Mouse (Mus musculus) liver, postnatal 0 days (tissue): ENCODE results near the gene Fgr. TPM values are rescaled to one million over a fixed set of nuclear protein-coding genes. Genes with fewer than 3 reads are reported as not detected.
"Not testable (repeated sequence)": the region's sequence is repeated elsewhere in the genome, so short reads cannot be mapped to it uniquely, and the experiment has no call there.

ENCODE experiments used
- ATAC-seq: fragments of 200-750 bp; cut with Nextera tagmentation; 2 replicates; pipeline ENCODE4 v1.8.0; 2017; ENCODE audit warnings: mild to moderate bottlenecking, moderate library complexity
- DNase-seq: peaks from one replicate; pipeline ENCODE4 v3.0.0-alpha.2; 2016
- H3K27ac ChIP-seq: fragments of 300-500 bp; sonication (generic); 2 replicates; pipeline ENCODE4 v1.5.1; 2014; ENCODE audit warnings: antibody characterized with exemption, moderate library complexity, mild to moderate bottlenecking, low read depth
- H3K27me3 ChIP-seq: fragments of 300-500 bp; sonication (generic); 2 replicates; pipeline ENCODE4 v1.6.1; 2014; ENCODE audit warnings: low read length, control low read depth, mixed read lengths; ENCODE audit not compliant: insufficient read depth
- H3K36me3 ChIP-seq: fragments of 300-500 bp; sonication (generic); replicated peaks from 2 replicates; pipeline ENCODE4 v1.6.1; 2014; ENCODE audit warnings: mild to moderate bottlenecking, control low read depth, low read length, moderate library complexity, mixed read lengths; ENCODE audit not compliant: insufficient read depth
- H3K4me1 ChIP-seq: fragments of 300-500 bp; sonication (generic); 2 replicates; pipeline ENCODE4 v1.6.1; 2014; ENCODE audit warnings: antibody characterized with exemption, mild to moderate bottlenecking, control low read depth; ENCODE audit not compliant: insufficient read depth
- H3K4me2 ChIP-seq: fragments of 300-500 bp; sonication (generic); 2 replicates; pipeline ENCODE4 v1.6.1; 2014; ENCODE audit warnings: low read depth, mild to moderate bottlenecking, low read length, moderate library complexity, mixed read lengths
- H3K4me3 ChIP-seq: fragments of 300-500 bp; sonication (generic); 2 replicates; pipeline ENCODE4 v1.5.1; 2014; ENCODE audit warnings: low read depth, low read length
- H3K9ac ChIP-seq: fragments of 300-500 bp; sonication (generic); replicated peaks from 2 replicates; pipeline ENCODE4 v1.6.1; 2014; ENCODE audit warnings: mild to moderate bottlenecking, moderate library complexity
- H3K9me3 ChIP-seq: fragments of 300-500 bp; sonication (generic); 2 replicates; pipeline ENCODE4 v1.6.1; 2016; ENCODE audit warnings: mild to moderate bottlenecking, control low read depth, low read length, mixed read lengths
- CTCF ChIP-seq: sonication (generic); IDR thresholded peaks from 2 replicates; pipeline ENCODE4 v1.5.1; 2016; ENCODE audit warnings: antibody characterized with exemption, low read depth
- EP300 ChIP-seq: IDR thresholded peaks from 2 replicates; pipeline ENCODE4 v1.6.1; 2016; ENCODE audit warnings: antibody characterized with exemption, low read depth, mild to moderate bottlenecking
- whole genome bisulfite sequencing: fragments of 180-500 bp; shearing (Covaris S2); extraction: QIAGEN DNeasy Blood & Tissue Kit; methylation state at CpG from one replicate; pipeline ENCODE4 v1.1.7; 2014; ENCODE audit not compliant: insufficient replicate concordance; 5-methylcytosine and 5-hydroxymethylcytosine counted together
- polyA plus RNA-seq: library from polyadenylated mRNA; unstranded; fragments of >200 nt; fragmentation: Nextera tagmentation; extraction: Ambion mirVana; gene quantifications from 2 replicates; pipeline ENCODE4 v1.2.1, GENCODE M21; 2015

Fgr gene
- polyA plus RNA-seq, 1 experiment from 2014 or later = 4.0 TPM

DNA sequence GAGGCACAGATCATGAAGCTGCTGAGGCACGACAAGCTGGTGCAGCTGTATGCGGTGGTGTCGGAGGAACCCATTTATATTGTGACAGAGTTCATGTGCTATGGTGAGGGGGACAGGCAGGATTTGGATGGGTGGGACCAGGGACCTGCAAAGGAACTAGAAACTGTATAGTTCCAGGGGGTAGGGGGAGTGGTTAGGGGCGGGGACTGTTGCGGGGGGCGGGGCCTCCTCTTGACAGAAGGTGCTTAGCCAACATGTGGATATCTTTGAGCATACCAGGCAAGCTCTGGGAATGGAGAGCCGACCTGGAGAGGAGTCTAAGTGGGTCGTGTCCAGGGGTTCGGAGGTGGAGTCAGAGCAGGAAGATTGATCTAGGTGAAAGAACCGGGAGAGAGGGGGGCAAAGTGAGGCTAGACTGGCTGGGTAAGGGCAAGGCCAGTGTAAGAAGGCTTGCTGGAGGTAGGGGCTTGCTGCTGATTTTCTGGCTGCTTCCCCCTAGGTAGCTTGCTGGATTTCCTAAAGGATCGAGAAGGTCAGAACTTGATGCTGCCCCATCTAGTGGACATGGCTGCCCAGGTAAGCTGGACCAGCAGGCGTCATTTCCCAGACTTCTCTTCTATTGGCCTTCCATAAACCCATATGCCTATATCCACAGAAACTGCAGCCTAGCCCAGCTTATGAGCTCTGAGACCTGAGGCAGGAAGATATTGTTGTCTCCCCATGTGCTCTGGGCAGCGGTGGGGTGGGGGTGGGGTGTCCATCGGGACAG lies 23.8 kb downstream of the Fgr start:
- 56% methylated on average over 14 of the region's 14 CpGs for WGBS
- no peak for DNase-seq

DNA sequence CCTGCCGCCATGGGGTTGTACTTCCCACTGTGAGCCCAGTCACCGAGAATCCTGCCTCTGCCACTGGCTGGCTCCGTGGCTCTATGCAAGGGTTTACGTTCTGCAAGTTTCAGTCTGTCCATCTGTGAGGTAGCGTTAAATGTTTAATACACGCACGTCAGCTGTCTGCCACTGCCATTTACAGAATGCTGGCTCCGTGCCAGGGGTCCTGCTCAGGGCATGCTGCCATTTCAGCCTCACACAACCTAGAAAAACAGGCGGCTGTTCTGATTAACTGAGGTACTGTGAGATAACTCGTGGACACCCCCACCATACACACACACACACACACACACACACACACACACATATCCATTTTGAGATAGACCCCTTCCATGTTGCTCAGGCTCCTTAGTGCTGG lies 29.0 kb downstream of the Fgr start:
- Histone ChIP-seq H3K4me2 (no peak overlapping the region), H3K4me1 (peaks cover 8% of the 10 kb centered on the region), H3K9ac (no peak overlapping the region), H3K4me3 (no peak overlapping the region), H3K9me3 (no peaks in the 10 kb centered on the region), H3K27ac (no peak overlapping the region), H3K27me3 (no peaks in the 10 kb centered on the region), H3K36me3 (no peaks in the 10 kb centered on the region)
- TF ChIP-seq EP300 = no peak
- DNase-seq = peak; percentile 73
- 39% methylated on average over 10 of the region's 10 CpGs for WGBS
- no peak for ATAC-seq

More for the DNA sequence above, 23.8 kb downstream of the Fgr start:
- H3K27me3 ChIP-seq = no peaks in the 10 kb centered on the region
- no peak for ATAC-seq
- H3K36me3 ChIP-seq = no peaks in the 10 kb centered on the region
- TF ChIP-seq CTCF (0 out of 2 replicates have a peak, but pooled peaks have one; percentile 24), EP300 (no peak)
- H3K4me2 ChIP-seq = no peak overlapping the region
- no peaks in the 10 kb centered on the region for H3K9me3 ChIP-seq
- H3K27ac ChIP-seq = no peak overlapping the region
- no peak overlapping the region for H3K4me3 ChIP-seq
- no peak overlapping the region for H3K9ac ChIP-seq
- H3K4me1 ChIP-seq = no peaks in the 10 kb centered on the region; the same call in 1 of the 2 replicates

DNA sequence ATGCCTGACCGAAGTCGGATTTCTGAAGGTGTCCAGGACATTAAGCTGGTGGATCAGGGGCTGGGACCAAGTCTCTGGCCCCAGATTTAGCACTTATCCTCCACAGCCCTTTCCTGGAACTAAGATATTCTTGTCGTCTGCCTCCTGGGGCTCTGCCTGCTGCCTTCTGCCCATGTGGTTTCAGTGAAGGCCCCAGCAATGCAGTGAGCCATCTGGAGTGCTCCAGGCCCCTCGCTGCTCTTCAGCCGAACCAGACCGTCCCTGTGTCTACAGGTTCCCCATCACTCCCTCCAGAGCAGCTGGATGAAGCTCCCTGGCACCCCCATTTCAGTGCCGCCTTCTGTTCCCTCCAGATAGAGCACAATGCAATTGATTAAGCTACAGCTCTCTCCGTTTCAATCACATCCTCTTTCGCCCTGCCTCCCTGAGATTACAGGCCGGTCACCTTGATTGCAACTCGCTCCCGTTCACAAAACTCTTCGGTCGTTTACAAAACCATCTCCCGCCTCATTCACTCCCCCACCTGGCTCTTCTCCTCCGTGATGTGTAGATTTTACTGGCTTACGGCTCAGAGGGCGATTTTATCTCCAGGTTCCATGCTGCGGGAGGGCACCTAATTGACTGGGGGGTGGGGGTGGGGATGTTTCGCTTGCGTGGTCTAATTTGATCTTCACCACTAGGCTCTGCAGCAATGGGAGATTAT lies 29.6 kb downstream of the Fgr start:
- Histone ChIP-seq H3K4me3 (no peak overlapping the region), H3K36me3 (no peaks in the 10 kb centered on the region), H3K4me2 (no peak overlapping the region), H3K4me1 (peaks cover 8% of the 10 kb centered on the region), H3K9me3 (no peaks in the 10 kb centered on the region), H3K27me3 (no peaks in the 10 kb centered on the region), H3K27ac (no peak overlapping the region), H3K9ac (no peak overlapping the region)
- TF ChIP-seq EP300 (no peak), CTCF (no peak)
- ATAC-seq (no peak), DNase-seq (no peak)
- WGBS = 49% methylated on average over 21 of the region's 21 CpGs

DNA sequence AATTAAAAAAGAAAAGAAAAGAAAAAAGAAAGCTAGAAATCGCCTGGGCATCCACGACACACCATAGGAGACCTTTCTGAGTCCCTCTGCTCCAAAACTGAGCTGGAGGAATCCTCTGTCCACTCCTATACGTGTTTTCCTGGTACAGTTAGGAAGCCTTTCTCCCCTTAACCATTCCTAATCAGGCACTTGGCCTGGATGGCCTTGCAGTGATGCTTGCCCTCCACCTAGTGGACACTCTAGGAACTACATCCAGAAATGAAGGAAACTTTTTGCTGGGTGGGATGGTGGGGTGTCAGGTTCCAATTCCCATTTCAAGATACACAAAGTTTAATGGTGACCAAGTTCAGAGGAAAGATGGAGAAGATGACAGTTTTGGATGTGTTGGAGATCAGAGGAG lies 31.3 kb downstream of the Fgr start:
- Histone ChIP-seq H3K27ac (no peak overlapping the region), H3K4me1 (peaks cover 8% of the 10 kb centered on the region), H3K36me3 (no peaks in the 10 kb centered on the region), H3K4me2 (no peak overlapping the region), H3K9ac (no peak overlapping the region), H3K9me3 (no peaks in the 10 kb centered on the region), H3K27me3 (peaks cover 6% of the 10 kb centered on the region; the same call in 1 of the 2 replicates), H3K4me3 (no peak overlapping the region)
- DNase-seq (peak; percentile 67), ATAC-seq (peak; percentile 42; the same call in 1 of the 2 replicates)
- WGBS = 7% methylated on average over 3 of the region's 3 CpGs
- peak; percentile 100 for TF ChIP-seq CTCF
- no peak for TF ChIP-seq EP300

DNA sequence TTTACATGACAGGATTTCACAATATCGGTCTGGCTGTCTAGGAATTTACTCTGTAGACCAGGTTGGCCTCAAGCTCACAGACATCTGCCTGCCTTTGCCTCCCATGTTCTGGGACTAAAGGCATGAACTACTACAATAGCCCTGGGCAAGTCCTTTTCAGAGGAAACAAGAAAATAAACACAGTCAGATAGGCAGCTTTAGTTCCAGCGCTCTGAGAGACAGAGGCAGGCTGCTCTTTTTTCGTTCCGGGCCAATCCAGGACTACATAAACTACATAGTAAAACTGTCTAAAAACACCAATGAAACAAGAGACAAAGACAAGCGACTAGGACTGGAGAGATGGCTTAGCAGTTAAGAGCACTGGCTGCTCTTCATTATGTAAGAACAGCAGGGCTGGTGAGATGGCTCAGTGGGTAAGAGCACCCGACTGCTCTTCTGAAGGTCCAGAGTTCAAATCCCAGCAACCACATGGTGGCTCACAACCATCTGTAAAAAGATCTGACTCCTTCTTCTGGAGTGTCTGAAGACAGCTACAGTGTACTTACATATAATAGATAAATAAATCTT lies 32.1 kb downstream of the Fgr start:
- WGBS = 56% methylated on average over 6 of the region's 6 CpGs
- not testable (repeated sequence) for H3K9ac ChIP-seq, H3K4me3 ChIP-seq, ATAC-seq, H3K4me2 ChIP-seq, DNase-seq, H3K9me3 ChIP-seq, H3K27ac ChIP-seq, H3K36me3 ChIP-seq
- peaks cover 11% of the 10 kb centered on the region for H3K27me3 ChIP-seq
- H3K4me1 ChIP-seq = peaks cover 13% of the 10 kb centered on the region
